Mouse (Mus musculus) heart, embryonic 15.5 days (tissue): ENCODE measurements around the gene Neil3. TPM values are rescaled to one million over a fixed set of nuclear protein-coding genes. Genes with fewer than 3 reads are reported as not detected.

Experiments
- ATAC-seq: fragments of 200-750 bp; cut with Nextera tagmentation; replicated peaks from 2 replicates; pipeline ENCODE4 v1.8.0; 2017; ENCODE audit warnings: low read depth, moderate TSS enrichment; ENCODE audit not compliant: insufficient number of reproducible peaks, insufficient read depth, low FRiP score
- H3K27ac ChIP-seq: fragments of 300-500 bp; sonication (generic); 2 replicates; pipeline ENCODE4 v1.5.1; 2015; ENCODE audit warnings: mild to moderate bottlenecking, inconsistent platforms
- H3K27me3 ChIP-seq: fragments of 300-500 bp; sonication (generic); 2 replicates; pipeline ENCODE4 v1.6.1; 2015; ENCODE audit warnings: inconsistent platforms
- H3K36me3 ChIP-seq: fragments of 300-500 bp; sonication (generic); 2 replicates; pipeline ENCODE4 v1.6.1; 2015; ENCODE audit warnings: mild to moderate bottlenecking, inconsistent platforms
- H3K4me1 ChIP-seq: fragments of 300-500 bp; sonication (generic); replicated peaks from 2 replicates; pipeline ENCODE4 v1.6.1; 2015; ENCODE audit warnings: inconsistent platforms
- H3K4me2 ChIP-seq: fragments of 300-500 bp; sonication (generic); 2 replicates; pipeline ENCODE4 v1.6.1; 2015; ENCODE audit warnings: inconsistent platforms, mild to moderate bottlenecking, moderate library complexity
- H3K4me3 ChIP-seq: fragments of 300-500 bp; sonication (generic); 2 replicates; pipeline ENCODE4 v1.5.1; 2015; ENCODE audit warnings: mild to moderate bottlenecking, inconsistent platforms
- H3K9ac ChIP-seq: fragments of 300-500 bp; sonication (generic); 2 replicates; pipeline ENCODE4 v1.6.1; 2015; ENCODE audit warnings: mild to moderate bottlenecking, inconsistent platforms
- H3K9me3 ChIP-seq: fragments of 300-500 bp; sonication (generic); replicated peaks from 2 replicates; pipeline ENCODE4 v1.6.1; 2016; ENCODE audit warnings: inconsistent platforms
- WGBS: fragments of 180-500 bp; shearing (Covaris S2); methylation state at CpG from one replicate; pipeline ENCODE4 v1.1.7; 2015; ENCODE audit warnings: mixed read lengths; 5-methylcytosine and 5-hydroxymethylcytosine counted together
- polyA plus RNA-seq: library from polyadenylated mRNA; unstranded; fragments of >200 nt; fragmentation: Nextera tagmentation; extraction: Ambion mirVana; gene quantifications from 2 replicates; pipeline ENCODE4 v1.2.1, GENCODE M21; 2015

The Neil3 gene
- 20.1 and 22.0 TPM in 2 replicates for polyA plus RNA-seq

GRCm38 (mm10) chr8:53638495-53639171 lies at the start of gene Neil3:
Neil3 (minus strand) TSS chr8:53639065.
- peak; percentile 99 for ATAC-seq
- peak within 1 kb of the TSS; percentile 66 for H3K4me3 ChIP-seq
- peaks cover 11% of the 10 kb centered on the region for H3K4me1 ChIP-seq
- 0 out of 2 replicates have a peak within 1 kb of the TSS, but pooled peaks have one; percentile 34 for H3K27ac ChIP-seq
- no peaks in the 10 kb centered on the region for H3K9me3 ChIP-seq
- H3K9ac ChIP-seq, result peak within 1 kb of the TSS; percentile 59
- H3K36me3 ChIP-seq, result no peaks in the 10 kb centered on the region
- no peaks in the 10 kb centered on the region for H3K27me3 ChIP-seq
- peak within 1 kb of the TSS; percentile 85 for H3K4me2 ChIP-seq
- under 1% methylated on average over 26 of the region's 26 CpGs for WGBS

- ATAC-seq, result no peak
- 25% methylated on average over 12 of the region's 12 CpGs for WGBS
- Histone ChIP-seq H3K9me3 (no peaks in the 10 kb centered on the region), H3K4me1 (no peaks in the 10 kb centered on the region), H3K4me2 (no peak overlapping the region), H3K36me3 (no peaks in the 10 kb centered on the region), H3K27ac (no peak overlapping the region), H3K9ac (no peak overlapping the region), H3K27me3 (no peaks in the 10 kb centered on the region), H3K4me3 (no peak overlapping the region)
These were observed 42.0 kb upstream of the Neil3 start for GRCm38 (mm10) chr8:53680846-53681245.

- no peaks in the 10 kb centered on the region for H3K27me3 ChIP-seq
- 31% methylated on average over 4 of the region's 4 CpGs for WGBS
- no peaks in the 10 kb centered on the region for H3K4me1 ChIP-seq
- no peak overlapping the region for H3K4me2 ChIP-seq
- H3K9ac ChIP-seq, result no peak overlapping the region
- no peak overlapping the region for H3K4me3 ChIP-seq
- H3K27ac ChIP-seq, result no peak overlapping the region
- no peak for ATAC-seq
- H3K36me3 ChIP-seq, result no peaks in the 10 kb centered on the region
- no peaks in the 10 kb centered on the region for H3K9me3 ChIP-seq
These were observed 25.1 kb upstream of the Neil3 start for GRCm38 (mm10) chr8:53663946-53664345.

GRCm38 (mm10) chr8:53661436-53661835 lies 22.6 kb upstream of the Neil3 start:
- no peak for ATAC-seq
- Histone ChIP-seq H3K36me3 (no peaks in the 10 kb centered on the region), H3K9me3 (no peaks in the 10 kb centered on the region), H3K27me3 (no peaks in the 10 kb centered on the region), H3K27ac (no peak overlapping the region), H3K4me2 (no peak overlapping the region), H3K4me3 (no peak overlapping the region), H3K9ac (no peak overlapping the region), H3K4me1 (no peaks in the 10 kb centered on the region)
- 65% methylated on average over 3 of the region's 3 CpGs for WGBS

- Histone ChIP-seq H3K27me3 (no peaks in the 10 kb centered on the region), H3K4me3 (no peak overlapping the region), H3K4me2 (no peak overlapping the region), H3K36me3 (no peaks in the 10 kb centered on the region), H3K9ac (no peak overlapping the region), H3K4me1 (no peaks in the 10 kb centered on the region), H3K27ac (no peak overlapping the region), H3K9me3 (no peaks in the 10 kb centered on the region)
- 75% methylated on average over 4 of the region's 4 CpGs for WGBS
- no peak for ATAC-seq
These were observed 8.2 kb downstream of the Neil3 start for GRCm38 (mm10) chr8:53630618-53631017.

GRCm38 (mm10) chr8:53628864-53629415 lies 9.9 kb downstream of the Neil3 start:
- Histone ChIP-seq H3K4me2 (no peak overlapping the region), H3K27ac (no peak overlapping the region), H3K9ac (no peak overlapping the region), H3K4me3 (no peak overlapping the region), H3K4me1 (no peaks in the 10 kb centered on the region), H3K9me3 (no peaks in the 10 kb centered on the region), H3K36me3 (no peaks in the 10 kb centered on the region), H3K27me3 (no peaks in the 10 kb centered on the region)
- WGBS, result 92% methylated on average over 4 of the region's 4 CpGs
- no peak for ATAC-seq

- no peak overlapping the region for H3K9ac ChIP-seq
- no peak overlapping the region for H3K4me2 ChIP-seq
- H3K4me1 ChIP-seq, result peaks cover 6% of the 10 kb centered on the region; the same call in 1 of the 2 replicates
- H3K27ac ChIP-seq, result no peak overlapping the region
- no peaks in the 10 kb centered on the region for H3K9me3 ChIP-seq
- ATAC-seq, result no peak
- H3K27me3 ChIP-seq, result no peaks in the 10 kb centered on the region
- no peak overlapping the region for H3K4me3 ChIP-seq
- 71% methylated on average over 3 of the region's 3 CpGs for WGBS
- H3K36me3 ChIP-seq, result no peaks in the 10 kb centered on the region
These were observed 15.4 kb downstream of the Neil3 start for GRCm38 (mm10) chr8:53623425-53623824.

GRCm38 (mm10) chr8:53619196-53619595 lies 19.7 kb downstream of the Neil3 start:
- no peak overlapping the region for H3K27ac ChIP-seq
- no peaks in the 10 kb centered on the region for H3K9me3 ChIP-seq
- 94% methylated on average over 3 of the region's 3 CpGs for WGBS
- peaks cover 6% of the 10 kb centered on the region; the same call in 1 of the 2 replicates for H3K4me1 ChIP-seq
- no peaks in the 10 kb centered on the region for H3K36me3 ChIP-seq
- ATAC-seq, result no peak
- H3K9ac ChIP-seq, result no peak overlapping the region
- H3K4me3 ChIP-seq, result no peak overlapping the region
- H3K4me2 ChIP-seq, result no peak overlapping the region
- H3K27me3 ChIP-seq, result no peaks in the 10 kb centered on the region

GRCm38 (mm10) chr8:53614288-53614646 lies 24.6 kb downstream of the Neil3 start:
- no peak overlapping the region for H3K27ac ChIP-seq
- 81% methylated on average over 8 of the region's 8 CpGs for WGBS
- no peak for ATAC-seq
- no peak overlapping the region for H3K4me3 ChIP-seq
- H3K9me3 ChIP-seq, result no peaks in the 10 kb centered on the region
- no peak overlapping the region for H3K4me2 ChIP-seq
- no peaks in the 10 kb centered on the region for H3K36me3 ChIP-seq
- no peak overlapping the region for H3K9ac ChIP-seq
- H3K27me3 ChIP-seq, result no peaks in the 10 kb centered on the region
- no peaks in the 10 kb centered on the region for H3K4me1 ChIP-seq

GRCm38 (mm10) chr8:53613577-53614287 lies 25.1 kb downstream of the Neil3 start:
- no peaks in the 10 kb centered on the region for H3K36me3 ChIP-seq
- no peaks in the 10 kb centered on the region for H3K27me3 ChIP-seq
- WGBS, result 92% methylated on average over 7 of the region's 7 CpGs
- no peak overlapping the region for H3K27ac ChIP-seq
- H3K9ac ChIP-seq, result no peak overlapping the region
- H3K4me1 ChIP-seq, result no peaks in the 10 kb centered on the region
- no peak overlapping the region for H3K4me2 ChIP-seq
- ATAC-seq, result no peak
- no peak overlapping the region for H3K4me3 ChIP-seq
- no peaks in the 10 kb centered on the region for H3K9me3 ChIP-seq

GRCm38 (mm10) chr8:53612297-53612696 lies 26.6 kb downstream of the Neil3 start:
- no peak overlapping the region for H3K4me2 ChIP-seq
- H3K9me3 ChIP-seq, result no peaks in the 10 kb centered on the region
- H3K36me3 ChIP-seq, result no peaks in the 10 kb centered on the region
- H3K4me3 ChIP-seq, result no peak overlapping the region
- H3K27ac ChIP-seq, result no peak overlapping the region
- ATAC-seq, result no peak
- no peaks in the 10 kb centered on the region for H3K4me1 ChIP-seq
- 67% methylated on average over 7 of the region's 7 CpGs for WGBS
- no peaks in the 10 kb centered on the region for H3K27me3 ChIP-seq
- H3K9ac ChIP-seq, result no peak overlapping the region
